Mouse (Mus musculus) telencephalon, adult 2 months (tissue): ENCODE measurements around the gene Eaf2.

Experiments
- DNase-seq: peaks from one replicate; pipeline ENCODE4 v3.0.0-alpha.2; 2011; ENCODE audit warnings: low read depth, low spot score

Gene Eaf2

GRCm38 (mm10) chr16:36770191-36770771, 104.5 kb downstream of the Eaf2 start:
- no peak for DNase-seq

- no peak for DNase-seq
These were observed 122.8 kb downstream of the Eaf2 start for GRCm38 (mm10) chr16:36751979-36752378.

GRCm38 (mm10) chr16:36747767-36748166, 127.0 kb downstream of the Eaf2 start:
- DNase-seq, result no peak

- no peak for DNase-seq
These were observed 127.7 kb downstream of the Eaf2 start for GRCm38 (mm10) chr16:36747068-36747467.

- no peak for DNase-seq
These were observed 131.2 kb downstream of the Eaf2 start for GRCm38 (mm10) chr16:36743580-36743979.
